Mouse (Mus musculus) lung, embryonic 16.5 days (tissue): Measurements from ENCODE around the gene 4930404N11Rik. TPM values are rescaled to one million over a fixed set of nuclear protein-coding genes. Genes with fewer than 3 reads are reported as not detected.

Experiments
- ATAC-seq: fragments of 200-750 bp; cut with Nextera tagmentation; 2 replicates; pipeline ENCODE4 v1.8.0; 2017; ENCODE audit warnings: low read depth, mild to moderate bottlenecking, moderate library complexity
- H3K27ac ChIP-seq: fragments of 300-500 bp; sonication (generic); 2 replicates; pipeline ENCODE4 v1.5.1; 2014; ENCODE audit warnings: mild to moderate bottlenecking, control low read depth, low read length
- H3K27me3 ChIP-seq: fragments of 300-500 bp; sonication (generic); 2 replicates; pipeline ENCODE4 v1.6.1; 2014; ENCODE audit warnings: low read depth, low read length, mixed read lengths; ENCODE audit not compliant: control insufficient read depth, insufficient read depth
- H3K36me3 ChIP-seq: fragments of 300-500 bp; sonication (generic); 2 replicates; pipeline ENCODE4 v1.6.1; 2014; ENCODE audit warnings: low read length; ENCODE audit not compliant: control insufficient read depth, insufficient read depth
- H3K4me1 ChIP-seq: fragments of 300-500 bp; sonication (generic); replicated peaks from 2 replicates; pipeline ENCODE4 v1.6.1; 2014; ENCODE audit warnings: low read length, mixed read lengths; ENCODE audit not compliant: control insufficient read depth, insufficient read depth
- H3K4me2 ChIP-seq: fragments of 300-500 bp; sonication (generic); 2 replicates; pipeline ENCODE4 v1.6.1; 2014; ENCODE audit warnings: low read depth, low read length, control low read depth
- H3K4me3 ChIP-seq: fragments of 300-500 bp; sonication (generic); 2 replicates; pipeline ENCODE4 v1.5.1; 2014; ENCODE audit warnings: mild to moderate bottlenecking, low read length, control low read depth
- H3K9ac ChIP-seq: fragments of 300-500 bp; sonication (generic); 2 replicates; pipeline ENCODE4 v1.6.1; 2014; ENCODE audit warnings: low read length, control low read depth
- H3K9me3 ChIP-seq: fragments of 300-500 bp; sonication (generic); 2 replicates; pipeline ENCODE4 v1.6.1; 2016; ENCODE audit warnings: low read length; ENCODE audit not compliant: control insufficient read depth
- WGBS: fragments of 180-500 bp; shearing (Covaris S2); extraction: QIAGEN DNeasy Blood & Tissue Kit; methylation state at CpG from one replicate; pipeline ENCODE4 v1.1.7; 2014; 5-methylcytosine and 5-hydroxymethylcytosine counted together
- polyA plus RNA-seq: library from polyadenylated mRNA; unstranded; fragments of >200 nt; fragmentation: Nextera tagmentation; extraction: Ambion mirVana; gene quantifications from 2 replicates; pipeline ENCODE4 v1.2.1, GENCODE M21; 2015

4930404N11Rik gene
- polyA plus RNA-seq, 1 experiment from 2014 or later, result 2.0 TPM

DNA sequence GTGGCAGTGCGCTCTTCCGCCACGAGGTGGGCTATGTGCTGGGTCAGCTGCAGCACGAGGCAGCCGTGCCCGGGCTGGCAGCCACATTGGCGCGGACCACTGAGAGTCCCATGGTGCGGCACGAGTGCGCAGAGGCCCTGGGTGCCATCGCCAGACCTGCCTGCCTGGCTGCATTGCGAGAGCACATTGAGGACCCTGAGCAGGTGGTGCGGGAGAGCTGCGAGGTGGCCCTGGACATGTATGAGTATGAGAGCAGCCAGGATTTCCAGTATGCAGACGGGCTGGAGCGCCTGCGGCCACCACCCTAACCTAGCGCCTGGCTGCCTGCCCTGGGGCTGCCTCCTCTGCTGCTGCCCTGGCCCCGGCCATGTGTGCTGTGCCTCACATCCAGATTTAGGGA, 22.1 kb upstream of the 4930404N11Rik start:
- no peak for ATAC-seq
- Histone ChIP-seq H3K9me3 (no peaks in the 10 kb centered on the region), H3K36me3 (peaks cover 26% of the 10 kb centered on the region), H3K27ac (no peak overlapping the region), H3K4me3 (no peak overlapping the region), H3K4me2 (no peak overlapping the region), H3K27me3 (no peaks in the 10 kb centered on the region), H3K9ac (no peak overlapping the region), H3K4me1 (peaks cover 22% of the 10 kb centered on the region)
- 91% methylated on average over 20 of the region's 20 CpGs for WGBS

DNA sequence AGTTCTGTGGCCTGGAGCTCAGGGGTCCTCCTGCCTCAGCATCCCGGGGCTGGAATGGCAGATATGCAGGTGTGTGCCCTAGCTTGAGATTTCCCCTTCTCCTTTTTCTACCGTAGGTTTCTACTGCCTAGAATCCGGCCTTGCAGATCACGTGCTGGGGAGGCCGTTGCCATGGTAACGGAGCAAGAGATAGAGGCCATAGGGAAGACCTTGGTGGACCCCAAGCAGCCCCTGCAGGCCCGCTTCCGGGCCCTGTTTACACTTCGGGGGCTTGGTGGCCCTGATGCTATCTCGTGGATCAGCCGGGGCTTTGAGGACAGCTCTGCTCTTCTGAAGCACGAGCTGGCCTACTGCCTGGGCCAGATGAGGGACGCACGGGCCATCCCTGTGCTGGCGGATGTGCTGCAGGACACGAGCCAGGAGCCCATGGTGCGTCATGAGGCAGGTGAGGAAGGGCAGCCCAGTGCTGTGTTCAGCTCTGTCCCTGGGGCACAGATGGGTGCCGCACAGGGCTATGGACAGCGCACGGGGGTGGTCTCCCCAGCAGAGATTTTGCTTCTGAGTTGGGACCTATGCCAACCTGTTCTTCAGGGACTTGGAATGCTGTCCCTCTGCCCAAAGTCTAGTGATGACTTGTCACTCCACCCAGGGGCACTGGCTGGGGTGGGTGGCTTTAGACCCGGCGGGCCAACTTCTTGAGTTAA, 20.1 kb upstream of the 4930404N11Rik start:
- H3K9ac ChIP-seq, result no peak overlapping the region

DNA sequence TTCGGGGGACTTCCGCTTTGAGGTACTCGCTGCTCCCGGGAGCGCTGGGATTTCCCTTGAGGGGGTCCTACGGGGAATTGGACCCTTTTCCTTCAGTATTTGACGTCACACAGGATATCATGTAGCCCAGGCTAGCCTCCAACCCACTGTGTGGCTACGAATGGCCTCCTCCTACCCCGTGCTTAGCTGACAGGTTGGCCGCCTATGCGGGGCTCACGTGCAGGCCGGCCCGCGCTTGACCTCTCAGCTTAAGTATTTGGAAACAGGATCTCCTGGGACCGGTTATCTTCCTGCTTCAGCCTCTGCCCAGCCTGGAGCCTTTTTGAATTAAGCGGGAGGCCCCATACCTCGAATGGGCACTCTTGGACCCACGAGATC, 19.0 kb upstream of the 4930404N11Rik start:
- Histone ChIP-seq H3K9ac (peak overlapping the region; percentile 83), H3K36me3 (peaks cover 26% of the 10 kb centered on the region), H3K9me3 (no peaks in the 10 kb centered on the region), H3K4me1 (peaks cover 20% of the 10 kb centered on the region), H3K27ac (peak overlapping the region; percentile 67), H3K27me3 (no peaks in the 10 kb centered on the region), H3K4me2 (peak overlapping the region; percentile 81), H3K4me3 (peak overlapping the region; percentile 78)
- peak; percentile 26; the same call in 1 of the 2 replicates for ATAC-seq
- WGBS, result under 1% methylated on average over 19 of the region's 19 CpGs

More for the DNA sequence above, 20.1 kb upstream of the 4930404N11Rik start:
- Histone ChIP-seq H3K27me3 (no peaks in the 10 kb centered on the region), H3K36me3 (peaks cover 26% of the 10 kb centered on the region), H3K4me1 (peaks cover 25% of the 10 kb centered on the region), H3K9me3 (no peaks in the 10 kb centered on the region), H3K27ac (no peak overlapping the region), H3K4me3 (no peak overlapping the region), H3K4me2 (peak overlapping the region; percentile 81; the same call in 1 of the 2 replicates)
- 62% methylated on average over 22 of the region's 22 CpGs for WGBS
- ATAC-seq, result no peak

DNA sequence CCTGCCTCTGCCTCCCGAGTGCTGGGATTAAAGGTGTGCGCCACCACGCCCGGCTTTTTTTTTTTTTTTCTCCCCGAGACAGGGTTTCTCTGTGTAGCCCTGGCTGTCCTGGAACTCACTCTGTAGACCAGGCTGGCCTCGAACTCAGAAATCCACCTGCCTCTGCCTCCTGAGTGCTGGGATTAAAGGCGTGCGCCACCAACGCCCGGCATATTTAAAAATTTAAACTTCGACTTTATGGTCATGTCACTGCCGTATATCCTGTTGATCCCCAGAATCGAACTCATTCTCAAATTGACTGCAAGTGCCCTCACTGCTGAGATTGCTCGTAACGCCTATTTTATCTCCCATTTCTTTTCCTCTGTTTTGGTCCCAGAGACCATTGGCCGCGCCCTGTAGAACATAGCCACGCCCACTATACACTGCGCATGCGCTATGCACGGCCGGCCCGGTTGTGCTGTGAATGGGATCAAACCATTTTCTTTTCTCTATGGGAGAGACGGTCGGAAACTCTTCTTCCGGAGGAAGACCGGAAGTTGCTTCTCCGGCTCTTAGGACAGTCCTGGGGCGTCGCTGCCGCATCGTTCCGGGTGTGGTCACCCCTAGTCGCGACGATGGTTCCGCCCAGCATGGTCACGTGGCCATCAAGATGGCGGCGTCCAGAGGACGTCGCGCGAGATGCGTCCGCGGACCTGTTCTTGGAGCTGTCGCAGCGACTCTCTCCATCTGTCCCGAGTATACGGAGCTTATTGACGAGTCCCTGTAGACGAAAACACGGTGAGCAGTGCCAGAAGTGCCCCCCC, 18.4 kb upstream of the 4930404N11Rik start, which contains the start of the genes Dohh and Gm48551:
Dohh (plus strand) TSS at position 627 of the 803 bp plus-strand sequence.
Gm48551 (plus strand) TSS at position 665 of the 803 bp plus-strand sequence.
- Histone ChIP-seq H3K27me3 (no peaks in the 10 kb centered on the region), H3K4me2 (peak within 1 kb of the TSS; percentile 81), H3K27ac (peak within 1 kb of the TSS; percentile 67), H3K4me3 (peak within 1 kb of the TSS; percentile 78), H3K9me3 (no peaks in the 10 kb centered on the region), H3K9ac (peak within 1 kb of the TSS; percentile 83), H3K4me1 (peaks cover 21% of the 10 kb centered on the region), H3K36me3 (peaks cover 26% of the 10 kb centered on the region)
- ATAC-seq, result peak; percentile 95
- WGBS, result 2% methylated on average over 50 of the region's 54 CpGs

DNA sequence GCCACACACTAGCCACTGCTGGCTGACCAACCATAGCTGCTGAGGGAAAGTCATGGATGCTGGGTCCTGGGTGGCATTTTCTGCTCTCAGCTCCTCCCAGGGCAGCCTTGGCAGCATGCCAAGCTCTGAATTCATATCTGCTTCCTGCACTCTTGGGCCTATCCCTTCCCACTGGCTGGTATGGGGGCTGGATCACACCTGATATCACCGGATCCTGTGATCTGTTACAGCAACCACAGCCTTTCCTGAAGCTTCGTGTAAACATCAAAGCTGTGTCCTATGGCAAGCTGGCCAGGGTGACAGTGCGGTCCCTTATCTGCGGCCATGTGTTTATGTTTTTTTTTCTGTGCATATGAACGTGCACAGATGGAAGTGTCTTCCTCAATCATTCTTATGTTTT, 16.4 kb upstream of the 4930404N11Rik start:
- Histone ChIP-seq H3K27me3 (no peaks in the 10 kb centered on the region), H3K4me2 (no peak overlapping the region), H3K27ac (peak overlapping the region; percentile 26), H3K36me3 (peaks cover 10% of the 10 kb centered on the region), H3K4me3 (no peak overlapping the region), H3K9me3 (no peaks in the 10 kb centered on the region), H3K9ac (peak overlapping the region; percentile 39), H3K4me1 (peaks cover 25% of the 10 kb centered on the region)
- ATAC-seq, result no peak
- 33% methylated on average over 5 of the region's 5 CpGs for WGBS

DNA sequence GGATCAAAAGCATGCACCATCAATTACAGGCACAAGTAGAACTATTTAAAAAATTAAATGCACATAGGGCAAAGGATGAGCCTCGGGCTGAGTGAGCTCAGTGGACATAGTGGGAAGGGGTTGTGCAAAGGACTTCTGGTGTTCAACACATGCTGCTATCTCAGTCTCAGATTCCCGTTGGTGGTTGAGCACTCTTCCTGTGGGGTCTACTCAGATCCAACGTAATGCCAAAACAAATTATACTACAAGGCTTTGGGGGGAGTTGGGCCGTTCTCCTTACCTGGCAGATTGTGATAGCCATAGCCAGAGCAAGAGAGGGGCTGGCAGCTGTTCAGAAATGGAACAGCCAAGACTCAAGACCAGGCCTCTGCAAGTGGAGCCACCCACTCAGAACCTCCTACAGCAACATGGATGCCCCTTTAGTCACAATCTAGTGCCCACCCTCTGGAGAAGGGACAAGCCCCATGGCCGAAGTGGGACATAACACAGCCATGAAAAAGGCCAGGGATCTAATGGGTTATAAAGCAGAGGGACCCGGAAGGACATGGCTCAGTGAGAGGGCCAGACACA, 14.3 kb upstream of the 4930404N11Rik start:
- no peak for ATAC-seq
- Histone ChIP-seq H3K36me3 (peaks cover 6% of the 10 kb centered on the region; the same call in 1 of the 2 replicates), H3K9me3 (no peaks in the 10 kb centered on the region), H3K27me3 (no peaks in the 10 kb centered on the region), H3K27ac (no peak overlapping the region), H3K9ac (no peak overlapping the region), H3K4me3 (no peak overlapping the region), H3K4me2 (no peak overlapping the region), H3K4me1 (peaks cover 26% of the 10 kb centered on the region)
- WGBS, result 83% methylated on average over 6 of the region's 6 CpGs

DNA sequence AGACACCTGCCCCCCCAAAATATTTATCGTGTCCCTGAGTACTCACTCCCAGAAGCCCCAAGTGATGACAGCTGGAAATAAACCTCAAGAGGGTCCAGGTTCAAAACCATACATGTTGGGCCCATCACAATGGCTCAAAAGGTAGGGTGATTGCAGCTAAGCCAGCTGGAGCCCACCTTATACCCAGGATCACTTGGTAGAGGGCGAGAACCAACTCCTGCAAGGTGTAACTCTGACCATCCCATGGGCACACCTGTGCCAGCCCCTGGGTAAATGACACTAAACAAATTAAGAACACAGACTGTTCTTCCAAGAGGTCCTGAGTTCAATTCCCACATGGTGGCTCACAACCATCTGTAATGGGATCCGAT, 13.6 kb upstream of the 4930404N11Rik start:
- peak overlapping the region; percentile 66 for H3K9ac ChIP-seq
- H3K9me3 ChIP-seq, result no peaks in the 10 kb centered on the region
- H3K27me3 ChIP-seq, result no peaks in the 10 kb centered on the region
- WGBS, result 60% methylated on average over 3 of the region's 3 CpGs
- H3K4me3 ChIP-seq, result peak overlapping the region; percentile 51
- peak overlapping the region; percentile 78 for H3K27ac ChIP-seq
- H3K36me3 ChIP-seq, result peaks cover 9% of the 10 kb centered on the region
- peak overlapping the region; percentile 49 for H3K4me2 ChIP-seq
- no peak for ATAC-seq
- H3K4me1 ChIP-seq, result peaks cover 25% of the 10 kb centered on the region

DNA sequence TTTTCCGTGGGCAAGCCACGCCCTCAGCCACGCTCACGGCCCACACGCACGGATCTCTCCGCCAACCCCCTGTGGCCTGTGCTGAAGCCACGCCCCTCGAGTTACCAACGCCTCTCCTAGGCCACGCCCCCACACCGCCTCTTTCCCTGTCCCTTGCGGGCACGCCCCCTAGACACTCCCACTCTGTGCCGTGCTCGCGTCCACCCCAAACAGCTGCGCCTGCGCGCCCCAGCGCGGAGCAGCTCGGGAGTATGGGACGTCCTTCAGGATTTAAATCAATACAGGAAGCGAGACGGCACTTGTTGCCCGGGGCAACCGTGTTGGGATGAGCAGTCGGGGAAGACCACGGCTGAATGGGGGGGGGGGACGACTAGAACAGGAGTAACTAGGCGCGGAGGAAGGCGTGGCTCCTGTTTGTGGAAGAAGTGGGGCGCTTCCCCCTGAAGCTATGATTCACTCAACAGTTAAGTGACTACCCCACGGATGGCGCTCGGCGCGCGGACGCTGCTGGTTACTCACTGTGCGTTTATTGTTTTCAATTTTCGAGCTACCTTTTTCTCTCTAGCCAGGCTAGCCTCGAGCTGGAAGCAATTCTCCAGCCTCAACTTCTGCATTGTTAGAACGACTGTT, 13.1 kb upstream of the 4930404N11Rik start:
- Histone ChIP-seq H3K9ac (peak overlapping the region; percentile 66), H3K9me3 (no peaks in the 10 kb centered on the region), H3K27ac (peak overlapping the region; percentile 78), H3K4me3 (peak overlapping the region; percentile 87), H3K36me3 (peaks cover 12% of the 10 kb centered on the region), H3K4me2 (peak overlapping the region; percentile 49), H3K27me3 (no peaks in the 10 kb centered on the region), H3K4me1 (peaks cover 25% of the 10 kb centered on the region)
- ATAC-seq, result peak; percentile 97
- WGBS, result under 1% methylated on average over 40 of the region's 46 CpGs
